Mouse (Mus musculus): ENCODE results near the gene Pex14. TPM values are rescaled to one million over a fixed set of nuclear protein-coding genes. Genes with fewer than 3 reads are reported as not detected.

Gene Pex14
- total RNA-seq, 2 experiments from 2014 or later = 26.5 to 27.2 TPM

DNA sequence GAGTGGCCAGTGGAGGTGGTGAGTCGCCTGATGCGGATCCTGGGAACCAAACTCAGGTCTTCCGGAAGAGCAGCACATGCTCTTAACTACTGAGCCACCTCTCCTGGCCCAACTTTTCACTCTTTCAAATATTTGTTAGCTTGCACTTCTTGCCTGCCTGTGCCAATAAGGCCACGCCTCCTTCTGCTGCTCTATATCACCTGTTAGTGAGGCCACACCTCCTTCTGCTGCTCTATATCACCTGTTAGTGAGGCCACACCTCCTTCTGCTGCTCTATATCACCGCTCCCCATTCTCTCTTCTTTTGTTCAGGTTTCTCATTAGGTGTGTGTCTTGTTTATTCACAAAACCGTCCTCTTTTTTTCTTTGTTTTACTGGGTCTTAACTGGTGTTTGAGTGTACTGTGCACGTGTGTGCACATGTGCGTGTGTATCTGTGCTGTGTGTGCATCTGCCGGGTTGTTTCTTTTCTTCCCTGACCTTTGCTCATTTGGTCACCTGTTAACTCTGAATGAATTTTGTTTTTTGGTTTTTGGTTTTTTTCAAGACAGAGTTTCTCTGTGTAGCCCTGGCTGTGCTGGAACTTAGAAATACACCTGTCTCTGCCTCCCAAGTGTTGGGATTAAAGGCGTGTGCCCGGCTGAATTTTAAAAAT, 97.1 kb downstream of the Pex14 start:
- intact Hi-C loops (cut with DNase I) = no loop called here
- DNase-seq = no peak

- intact Hi-C loops (cut with DNase I) = no loop called here
- no peak for DNase-seq
These were observed 98.2 kb downstream of the Pex14 start for GRCm38 (mm10) chr4:149001515-149001914.

DNA sequence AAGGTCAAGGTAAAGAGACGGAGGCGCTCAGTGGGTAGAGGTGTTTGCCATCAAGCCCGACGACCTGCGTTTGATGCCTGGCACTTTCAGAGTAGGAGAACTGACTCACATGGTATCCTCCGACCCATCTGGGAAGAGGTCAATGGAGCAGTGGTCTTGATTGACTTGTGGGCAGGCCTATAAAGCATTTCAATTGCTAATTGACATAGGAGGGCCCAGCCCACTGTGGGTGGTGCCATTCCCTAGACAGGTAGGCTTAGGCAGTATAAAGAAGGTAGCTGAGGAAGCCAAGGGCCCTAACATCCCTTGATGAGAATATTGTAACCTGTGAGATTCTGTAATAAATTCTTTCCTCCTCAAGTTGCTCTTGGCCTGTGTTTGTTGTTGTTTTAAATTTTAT, 98.9 kb downstream of the Pex14 start:
- intact Hi-C loops (cut with DNase I) = no loop called here
- DNase-seq = no peak

DNA sequence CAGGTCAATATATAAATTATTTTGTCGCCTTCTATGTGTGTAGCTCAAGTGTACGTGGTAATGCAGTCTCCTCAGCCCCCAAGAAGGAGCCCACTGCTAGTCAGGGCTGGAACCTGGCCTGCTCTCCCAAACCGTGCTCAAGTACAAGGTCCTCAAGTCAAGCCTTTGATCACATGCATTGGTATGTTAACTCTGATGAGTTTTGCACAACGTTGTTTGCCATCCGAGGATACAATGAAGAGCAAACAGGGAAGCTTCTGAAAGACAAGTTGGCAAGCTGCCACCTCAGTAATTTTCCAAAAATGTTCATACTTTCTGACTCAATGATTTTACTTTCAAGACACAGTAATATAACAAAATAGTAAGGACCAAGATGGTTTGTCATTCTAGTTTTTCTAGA, 105.7 kb downstream of the Pex14 start:
- DNase-seq = no peak
- intact Hi-C loops (cut with DNase I) = no loop called here

DNA sequence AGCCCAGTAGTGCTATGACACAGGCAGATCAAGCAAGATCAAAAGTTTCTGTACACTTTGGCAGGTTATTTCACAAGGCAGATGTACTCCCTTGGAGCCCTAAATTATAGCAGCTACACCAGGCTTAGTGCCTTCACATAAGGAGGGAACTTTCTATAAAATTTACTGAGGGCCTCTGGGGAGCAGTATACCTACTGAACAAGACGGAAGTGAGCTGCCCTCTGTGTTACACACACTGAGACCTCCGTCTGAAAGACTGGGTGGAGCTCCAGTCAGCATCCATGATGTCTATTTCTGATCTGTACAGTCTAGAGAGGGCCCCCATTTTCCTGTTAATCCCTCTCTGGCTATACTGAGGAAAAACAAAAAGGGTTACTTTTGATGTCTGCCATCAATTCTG, 109.6 kb downstream of the Pex14 start:
- intact Hi-C loops (cut with DNase I) = no loop called here
- no peak for DNase-seq

- no peak for DNase-seq
- intact Hi-C loops (cut with DNase I) = no loop called here
These were observed 113.9 kb downstream of the Pex14 start for GRCm38 (mm10) chr4:148985541-148986476.

- intact Hi-C loops (cut with DNase I) = no loop called here
- DNase-seq = no peak
These were observed 114.8 kb downstream of the Pex14 start for GRCm38 (mm10) chr4:148984701-148985540.

GRCm38 (mm10) chr4:148982274-148982673, 117.4 kb downstream of the Pex14 start:
- DNase-seq = no peak
- intact Hi-C loops (cut with DNase I) = no loop called here

DNA sequence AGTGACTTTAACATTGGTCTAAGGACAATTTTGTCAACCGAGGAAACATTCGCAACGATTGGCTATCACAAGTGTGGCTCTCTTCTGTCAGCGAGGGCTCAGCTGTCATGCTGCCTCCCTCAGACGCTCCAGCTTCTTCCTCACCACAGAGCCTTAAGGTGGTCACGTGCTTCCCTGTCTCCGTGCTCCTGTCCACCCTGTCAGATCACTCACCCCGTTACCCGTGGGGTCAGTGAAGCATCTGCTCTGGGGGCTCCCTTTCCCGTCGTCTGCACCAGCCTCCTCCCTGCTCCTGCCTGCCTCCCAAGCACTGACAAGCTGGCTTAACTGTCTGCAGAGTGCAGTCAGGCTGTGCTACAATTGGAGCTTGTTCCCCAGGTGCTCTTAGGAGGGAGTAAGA, 119.8 kb downstream of the Pex14 start:
- intact Hi-C loops (cut with DNase I) = no loop called here
- no peak for DNase-seq

DNA sequence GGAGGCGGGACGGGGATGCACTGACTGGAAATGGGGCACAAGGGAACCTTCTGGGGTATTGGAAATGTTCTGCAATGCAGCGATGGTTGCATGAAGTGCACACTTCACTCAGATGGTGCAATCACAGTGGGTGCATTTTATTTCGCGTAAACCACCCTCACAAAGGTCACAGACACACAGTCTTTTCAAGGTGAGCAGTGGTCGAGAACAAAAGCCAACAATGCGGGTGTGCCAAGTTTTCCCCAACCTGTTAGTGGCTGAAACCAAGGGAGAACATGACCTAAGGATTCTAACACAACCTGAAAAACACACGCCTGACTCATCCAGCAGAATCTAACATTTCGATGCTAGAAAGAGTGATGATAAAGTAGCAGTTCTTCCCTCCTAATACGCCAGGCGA, 120.8 kb downstream of the Pex14 start:
- no peak for DNase-seq
- intact Hi-C loops (cut with DNase I) = no loop called here

DNA sequence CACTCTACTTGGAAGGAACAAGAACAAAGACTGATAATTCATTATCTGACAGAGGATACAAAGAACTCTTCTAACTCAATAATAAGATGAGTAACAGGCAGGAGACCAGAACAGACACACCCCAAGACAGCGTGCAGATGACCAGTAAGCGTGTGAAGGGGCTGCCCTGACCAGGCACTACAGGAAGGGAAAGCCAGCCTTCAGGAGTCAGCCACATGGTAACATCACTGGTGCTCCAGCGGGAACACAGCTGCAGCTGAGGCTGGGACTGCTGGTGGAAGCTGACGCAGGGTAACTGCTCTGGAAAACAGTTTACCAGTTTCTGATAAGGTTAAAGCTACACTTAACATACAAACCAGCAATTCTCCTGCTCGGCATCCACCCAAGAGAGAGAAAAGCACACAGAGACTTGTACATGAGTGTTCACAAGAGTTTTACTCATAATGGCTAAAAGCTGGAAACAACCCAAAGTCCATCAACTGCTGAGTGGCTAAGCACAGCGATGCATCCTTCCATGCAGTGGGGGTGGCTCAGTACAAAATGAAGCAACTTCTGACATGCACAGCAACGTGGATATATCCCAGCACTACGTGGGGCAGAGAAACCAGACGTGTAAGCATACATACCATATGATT, 121.3 kb downstream of the Pex14 start:
- intact Hi-C loops (cut with DNase I) = no loop called here
- no peak for DNase-seq

GRCm38 (mm10) chr4:148974833-148975232, 124.8 kb downstream of the Pex14 start:
- no peak for DNase-seq
- intact Hi-C loops (cut with DNase I) = no loop called here

GRCm38 (mm10) chr4:148973387-148973786, 126.3 kb downstream of the Pex14 start:
- intact Hi-C loops (cut with DNase I) = no loop called here
- DNase-seq = no peak

GRCm38 (mm10) chr4:148972707-148973106, 127.0 kb downstream of the Pex14 start:
- DNase-seq = no peak
- intact Hi-C loops (cut with DNase I) = no loop called here

DNA sequence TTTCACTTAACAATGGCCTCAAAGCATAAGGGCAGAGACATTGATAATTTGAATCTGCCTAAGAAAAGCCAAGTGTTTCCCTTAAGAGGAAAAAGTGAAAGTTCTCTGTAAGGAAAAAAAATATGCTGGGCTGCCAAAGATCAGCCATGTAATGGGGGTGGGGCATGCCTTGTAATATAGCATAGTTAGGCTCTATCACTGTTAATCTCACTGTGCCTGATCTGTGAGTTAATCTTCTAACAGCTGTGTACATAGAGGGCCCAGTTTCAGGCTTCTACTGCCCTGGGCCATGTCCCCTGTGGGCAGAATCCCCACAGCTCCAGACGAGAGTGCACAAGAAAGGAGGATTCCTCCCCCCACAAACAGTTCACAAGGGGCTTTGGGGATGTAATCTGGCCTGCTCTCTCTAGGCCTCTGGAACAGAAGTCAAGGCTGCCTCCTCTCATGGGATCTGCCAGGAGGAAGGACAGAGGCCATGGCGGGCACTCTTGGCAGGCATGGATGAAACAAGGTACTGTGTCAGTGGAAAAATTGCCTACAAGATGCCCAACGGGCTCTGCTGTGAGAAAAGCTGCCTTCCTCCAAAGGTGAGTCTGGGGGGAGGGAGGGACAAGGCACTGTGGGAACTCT, 127.9 kb downstream of the Pex14 start:
- peak in 1 of 2 experiments; percentile 5 for DNase-seq
- intact Hi-C loops (cut with DNase I) = no loop called here

DNA sequence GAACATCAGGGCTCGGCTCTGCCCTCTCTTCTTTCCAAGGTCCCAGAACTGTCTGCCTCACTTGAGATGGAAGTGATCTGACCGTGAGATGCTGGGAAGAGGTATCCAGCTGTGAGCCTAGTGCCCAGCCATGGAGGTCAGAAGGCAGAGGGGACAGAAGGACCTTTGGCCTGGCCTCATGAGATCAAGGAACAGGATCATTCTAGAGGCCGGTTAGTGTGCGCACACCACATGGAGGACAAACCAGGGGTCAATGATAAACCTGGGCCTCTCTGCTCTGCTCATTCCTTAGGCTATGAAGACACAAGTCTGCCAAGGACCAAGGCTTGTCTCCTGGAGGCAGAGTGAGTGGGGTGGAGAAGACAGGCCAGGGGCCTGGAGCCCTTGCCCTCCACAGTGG, 128.9 kb downstream of the Pex14 start:
- no peak for DNase-seq
- intact Hi-C loops (cut with DNase I) = no loop called here

- DNase-seq = peak; percentile 78 to 80
- intact Hi-C loops (cut with DNase I) = no loop called here
These were observed 130.1 kb downstream of the Pex14 start for GRCm38 (mm10) chr4:148969610-148970009.

GRCm38 (mm10) chr4:148968859-148969258, 130.8 kb downstream of the Pex14 start:
- intact Hi-C loops (cut with DNase I) = no loop called here
- DNase-seq = peak in 1 of 2 experiments; percentile 5

DNA sequence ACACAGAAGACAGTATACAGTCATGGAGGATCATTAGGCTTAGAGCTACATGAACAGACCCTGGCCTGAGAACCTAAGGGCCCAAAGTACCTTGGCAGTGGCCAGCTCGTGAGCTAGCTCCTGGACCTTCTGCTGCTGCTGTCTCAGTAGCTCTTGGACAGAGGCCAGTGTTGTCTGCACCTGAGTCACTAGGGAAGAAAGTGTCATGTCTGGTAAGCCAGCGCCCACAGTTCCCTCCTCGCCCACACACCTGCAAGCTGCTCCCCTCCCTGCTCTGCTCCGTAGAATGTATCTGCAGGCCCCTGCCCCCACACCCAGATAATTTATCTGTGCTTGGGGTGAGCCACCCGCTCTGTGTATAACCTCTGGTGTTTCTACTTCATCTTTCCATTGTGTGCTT, 133.5 kb downstream of the Pex14 start:
- intact Hi-C loops (cut with DNase I) = no loop called here
- no peak for DNase-seq

Data from heart, postnatal 10 days (tissue).